Mouse (Mus musculus) heart, embryonic 14.5 days (tissue): Measurements from ENCODE around the gene Trim38. TPM values are rescaled to one million over a fixed set of nuclear protein-coding genes. Genes with fewer than 3 reads are reported as not detected.

ENCODE experiments used
- ATAC-seq: fragments of 200-750 bp; cut with Nextera tagmentation; 2 replicates; pipeline ENCODE4 v1.8.0; 2017; ENCODE audit warnings: low read depth, moderate TSS enrichment; ENCODE audit not compliant: insufficient number of reproducible peaks, insufficient read depth, low FRiP score
- H3K27ac ChIP-seq, 2 experiments: fragments of 200-500 bp in 1 of 2; fragments of 300-500 bp in 1 of 2; sonication (generic) in 1 of 2; replicated peaks in 1 of 2; 2 replicates each; pipeline ENCODE4 v1.5.1; 2012 to 2014; ENCODE audit warnings: low read depth in 2 of 2, low read length in 2 of 2, control low read depth in 1 of 2, mild to moderate bottlenecking in 1 of 2, mixed read lengths in 1 of 2; ENCODE audit not compliant: control insufficient read depth in 1 of 2, insufficient read depth in 1 of 2
- H3K27me3 ChIP-seq: fragments of 300-500 bp; sonication (generic); 2 replicates; pipeline ENCODE4 v1.6.1; 2014; ENCODE audit warnings: mild to moderate bottlenecking, low read length, control low read depth; ENCODE audit not compliant: control insufficient read depth, insufficient read depth
- H3K36me3 ChIP-seq: fragments of 300-500 bp; sonication (generic); 2 replicates; pipeline ENCODE4 v1.6.1; 2014; ENCODE audit warnings: mild to moderate bottlenecking, control low read depth, low read length, mixed read lengths; ENCODE audit not compliant: control insufficient read depth, insufficient read depth
- H3K4me1 ChIP-seq, 2 experiments: fragments of 200-500 bp in 1 of 2; fragments of 300-500 bp in 1 of 2; sonication (generic) in 1 of 2; 2 replicates each; pipeline ENCODE4 v1.6.1; 2012 to 2014; ENCODE audit warnings: low read length in 2 of 2, control low read depth in 1 of 2, mixed read lengths in 1 of 2; ENCODE audit not compliant: control insufficient read depth in 2 of 2, insufficient read depth in 2 of 2
- H3K4me2 ChIP-seq: fragments of 300-500 bp; sonication (generic); 2 replicates; pipeline ENCODE4 v1.6.1; 2014; ENCODE audit warnings: mild to moderate bottlenecking, low read length
- H3K4me3 ChIP-seq, 2 experiments: fragments of 200-500 bp in 1 of 2; fragments of 300-500 bp in 1 of 2; sonication (generic) in 1 of 2; 2 replicates each; pipeline ENCODE4 v1.5.1; 2012 to 2014; ENCODE audit warnings: low read length in 2 of 2, mild to moderate bottlenecking in 2 of 2, control low read depth in 1 of 2, low read depth in 1 of 2, moderate library complexity in 1 of 2; ENCODE audit not compliant: control insufficient read depth in 1 of 2, insufficient read depth in 1 of 2
- H3K9ac ChIP-seq: fragments of 300-500 bp; sonication (generic); 2 replicates; pipeline ENCODE4 v1.6.1; 2014; ENCODE audit warnings: mild to moderate bottlenecking, low read length
- H3K9me3 ChIP-seq: fragments of 300-500 bp; sonication (generic); 2 replicates; pipeline ENCODE4 v1.6.1; 2016; ENCODE audit warnings: low read length, control low read depth; ENCODE audit not compliant: control insufficient read depth
- WGBS: fragments of 180-500 bp; shearing (Covaris S2); extraction: QIAGEN DNeasy Blood & Tissue Kit; methylation state at CpG from one replicate; pipeline ENCODE4 v1.1.7; 2014; 5-methylcytosine and 5-hydroxymethylcytosine counted together
- polyA plus RNA-seq: library from polyadenylated mRNA; unstranded; fragments of >200 nt; fragmentation: Nextera tagmentation; extraction: Ambion mirVana; gene quantifications from 2 replicates; pipeline ENCODE4 v1.2.1, GENCODE M21; 2014

The Trim38 gene
- polyA plus RNA-seq, 1 experiment from 2014 or later = not detected

GRCm38 (mm10) chr13:23732156-23732804 is 37.4 kb upstream of the Trim38 start:
- Histone ChIP-seq H3K9ac (no peak overlapping the region), H3K4me2 (no peak overlapping the region), H3K27ac (no peak overlapping the region), H3K4me1 (peaks cover 4 to 5% of the 10 kb centered on the region in 2 experiments; a peak in 3 of 4 replicates), H3K4me3 (no peak overlapping the region), H3K9me3 (no peaks in the 10 kb centered on the region), H3K27me3 (no peaks in the 10 kb centered on the region), H3K36me3 (no peaks in the 10 kb centered on the region)
- 23% methylated on average over 8 of the region's 8 CpGs for WGBS
- no peak for ATAC-seq

GRCm38 (mm10) chr13:23737091-23737490 is 32.6 kb upstream of the Trim38 start:
- H3K9me3 ChIP-seq = no peaks in the 10 kb centered on the region
- peaks cover 0 to 15% of the 10 kb centered on the region in 2 experiments; a peak in 1 of 4 replicates for H3K4me1 ChIP-seq
- no peaks in the 10 kb centered on the region for H3K27me3 ChIP-seq
- no peak overlapping the region for H3K4me2 ChIP-seq
- H3K9ac ChIP-seq = no peak overlapping the region
- no peak overlapping the region for H3K4me3 ChIP-seq
- H3K36me3 ChIP-seq = no peaks in the 10 kb centered on the region
- WGBS = 90% methylated on average over 5 of the region's 5 CpGs
- no peak for ATAC-seq
- H3K27ac ChIP-seq = no peak overlapping the region

DNA sequence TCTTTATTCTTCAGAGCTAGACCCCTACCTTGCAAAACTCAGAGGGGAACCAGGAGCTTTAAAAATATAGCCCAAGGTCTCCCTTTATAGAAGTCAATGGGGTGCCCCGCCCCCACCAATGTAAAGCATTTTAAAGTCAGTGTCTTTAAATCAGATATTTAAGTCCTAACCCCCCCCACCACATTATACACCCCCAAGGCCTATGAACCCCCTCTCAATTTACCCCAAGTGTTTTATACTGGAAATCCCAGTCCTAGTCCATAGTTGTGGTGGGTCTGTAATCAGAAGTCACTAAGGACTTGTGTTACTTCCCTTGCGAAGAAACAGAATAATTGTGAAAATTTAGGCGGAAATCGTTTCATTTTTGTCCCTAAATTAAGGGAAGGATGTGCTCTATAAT is 31.7 kb upstream of the Trim38 start:
- Histone ChIP-seq H3K27me3 (no peaks in the 10 kb centered on the region), H3K4me2 (peak overlapping the region; percentile 75), H3K4me3 (peak overlapping the region; percentile 51 to 86; a peak in 3 of 4 replicates), H3K9me3 (no peaks in the 10 kb centered on the region), H3K27ac (peak overlapping the region; percentile 99), H3K36me3 (no peaks in the 10 kb centered on the region), H3K9ac (peak overlapping the region; percentile 95), H3K4me1 (peaks cover 0 to 15% of the 10 kb centered on the region in 2 experiments; a peak in 1 of 4 replicates)
- 18% methylated on average over 4 of the region's 4 CpGs for WGBS
- ATAC-seq = no peak

DNA sequence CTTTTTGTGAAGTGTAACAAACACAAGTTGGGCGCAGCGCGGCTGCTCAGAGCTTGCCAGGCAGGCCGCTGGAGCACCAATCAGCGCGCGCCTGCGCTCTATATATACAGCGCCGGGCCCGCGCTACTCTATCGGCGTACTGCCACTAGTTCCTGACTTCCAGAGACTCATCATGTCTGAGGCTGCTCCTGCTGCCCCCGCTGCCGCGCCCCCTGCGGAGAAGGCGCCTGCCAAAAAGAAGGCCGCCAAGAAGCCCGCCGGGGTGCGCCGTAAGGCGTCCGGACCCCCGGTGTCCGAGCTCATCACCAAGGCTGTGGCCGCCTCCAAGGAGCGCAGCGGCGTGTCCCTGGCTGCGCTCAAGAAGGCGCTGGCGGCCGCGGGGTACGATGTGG is 31.0 kb upstream of the Trim38 start, which contains the start of gene Hist1h1c:
Gene Hist1h1c, plus strand, starts transcription at position 132 of the 392 bp plus-strand sequence.
- H3K9ac ChIP-seq = peak within 1 kb of the TSS; percentile 95
- peak within 1 kb of the TSS; percentile 51 to 86 for H3K4me3 ChIP-seq
- no peaks in the 10 kb centered on the region for H3K36me3 ChIP-seq
- no peaks in the 10 kb centered on the region for H3K27me3 ChIP-seq
- peak within 1 kb of the TSS; percentile 99 for H3K27ac ChIP-seq
- no peaks in the 10 kb centered on the region for H3K9me3 ChIP-seq
- peak within 1 kb of the TSS; percentile 75 for H3K4me2 ChIP-seq
- H3K4me1 ChIP-seq = peaks cover 0 to 15% of the 10 kb centered on the region in 2 experiments; a peak in 1 of 4 replicates
- ATAC-seq = peak; percentile 91
- WGBS = under 1% methylated on average over 29 of the region's 38 CpGs

DNA sequence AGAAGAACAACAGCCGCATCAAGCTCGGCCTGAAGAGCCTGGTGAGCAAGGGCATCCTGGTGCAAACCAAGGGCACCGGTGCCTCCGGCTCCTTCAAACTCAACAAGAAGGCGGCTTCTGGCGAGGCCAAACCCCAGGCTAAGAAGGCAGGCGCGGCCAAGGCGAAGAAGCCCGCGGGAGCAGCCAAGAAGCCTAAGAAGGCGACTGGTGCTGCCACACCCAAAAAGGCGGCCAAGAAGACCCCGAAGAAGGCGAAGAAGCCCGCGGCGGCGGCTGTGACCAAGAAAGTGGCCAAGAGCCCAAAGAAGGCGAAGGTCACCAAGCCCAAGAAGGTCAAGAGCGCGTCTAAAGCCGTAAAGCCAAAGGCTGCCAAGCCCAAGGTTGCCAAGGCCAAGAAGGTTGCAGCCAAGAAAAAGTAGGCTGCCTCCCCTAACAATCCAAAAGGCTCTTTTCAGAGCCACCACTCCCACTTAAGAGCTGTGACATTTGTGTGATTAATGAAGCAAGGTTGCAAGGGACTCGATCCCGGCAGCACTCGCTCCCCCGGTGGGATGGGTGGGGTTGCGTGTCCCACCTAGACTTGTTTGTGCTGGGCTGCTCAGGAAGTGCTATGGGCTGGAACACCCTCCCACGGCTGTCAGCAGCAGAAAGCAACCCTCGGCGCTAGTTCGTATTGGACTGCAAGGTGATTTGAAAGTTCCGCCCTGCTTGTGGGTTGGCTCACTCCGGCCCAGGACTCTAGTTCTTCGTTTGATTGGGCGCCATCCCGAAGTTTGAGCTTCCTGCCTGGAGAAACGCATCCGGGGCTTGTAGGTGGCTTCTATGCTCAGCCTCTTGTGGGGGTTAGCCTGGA is 30.4 kb upstream of the Trim38 start:
- Histone ChIP-seq H3K36me3 (no peaks in the 10 kb centered on the region), H3K9me3 (no peaks in the 10 kb centered on the region), H3K4me3 (peak overlapping the region; percentile 51 to 86), H3K27me3 (no peaks in the 10 kb centered on the region), H3K9ac (peak overlapping the region; percentile 95), H3K4me1 (peaks cover 0 to 19% of the 10 kb centered on the region in 2 experiments; a peak in 2 of 4 replicates), H3K27ac (peak overlapping the region; percentile 99), H3K4me2 (peak overlapping the region; percentile 75)
- WGBS = under 1% methylated on average over 39 of the region's 39 CpGs
- peak; percentile 92 for ATAC-seq

GRCm38 (mm10) chr13:23739922-23740252 is 29.8 kb upstream of the Trim38 start:
- no peaks in the 10 kb centered on the region for H3K36me3 ChIP-seq
- peak; percentile 10; the same call in 1 of the 2 replicates for ATAC-seq
- peak overlapping the region; percentile 75 for H3K4me2 ChIP-seq

DNA sequence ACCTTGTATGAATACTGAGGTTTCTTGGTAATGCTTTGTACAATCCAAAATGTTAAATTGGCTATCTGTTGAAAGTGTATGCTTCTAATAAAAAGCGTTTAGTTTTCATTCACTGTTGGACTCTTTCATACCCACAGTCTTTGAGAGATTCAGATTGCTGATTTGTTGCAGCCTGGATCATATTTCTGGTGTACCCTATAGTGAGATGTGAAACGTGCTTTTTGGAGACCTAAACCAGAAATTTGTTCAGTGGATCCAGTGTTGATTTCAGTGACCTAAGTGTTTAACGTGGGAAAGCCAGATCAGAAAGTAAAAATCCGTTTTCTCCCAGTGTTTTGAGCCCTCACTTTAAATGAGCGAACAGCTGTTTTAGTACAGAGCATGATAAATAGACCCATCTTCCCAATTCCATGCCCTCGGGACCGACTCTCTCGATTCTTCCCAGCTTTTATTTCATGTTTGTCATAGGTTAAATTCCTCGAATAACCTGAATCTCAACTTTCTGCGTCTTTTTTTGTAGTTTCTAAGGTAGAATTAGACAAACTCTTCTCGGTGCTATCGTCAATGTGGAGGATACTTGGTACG is 29.4 kb upstream of the Trim38 start:
- Histone ChIP-seq H3K27me3 (no peaks in the 10 kb centered on the region), H3K4me1 (peaks cover 0 to 23% of the 10 kb centered on the region in 2 experiments; a peak in 2 of 4 replicates), H3K9me3 (no peaks in the 10 kb centered on the region), H3K36me3 (no peaks in the 10 kb centered on the region), H3K9ac (peak overlapping the region; percentile 95), H3K4me2 (peak overlapping the region; percentile 75), H3K4me3 (peak overlapping the region; percentile 51 to 86; a peak in 3 of 4 replicates), H3K27ac (peak overlapping the region; percentile 99)
- WGBS = 34% methylated on average over 13 of the region's 13 CpGs
- no peak for ATAC-seq

More at GRCm38 (mm10) chr13:23739922-23740252, 29.8 kb upstream of the Trim38 start:
- H3K9ac ChIP-seq = peak overlapping the region; percentile 95
- WGBS = under 1% methylated on average over 14 of the region's 14 CpGs
- peaks cover 0 to 23% of the 10 kb centered on the region in 2 experiments; a peak in 2 of 4 replicates for H3K4me1 ChIP-seq
- no peaks in the 10 kb centered on the region for H3K9me3 ChIP-seq
- H3K27me3 ChIP-seq = no peaks in the 10 kb centered on the region
- H3K4me3 ChIP-seq = peak overlapping the region; percentile 51 to 86
- peak overlapping the region; percentile 99 for H3K27ac ChIP-seq
